Mouse (Mus musculus) C2C12 (cell line): Measurements from ENCODE around the gene Cant1. TPM values are rescaled to one million over a fixed set of nuclear protein-coding genes. Genes with fewer than 3 reads are reported as not detected.
"Not testable (repeated sequence)": the region's sequence is repeated elsewhere in the genome, so short reads cannot be mapped to it uniquely, and the experiment has no call there.

Experiments
- H3K27me3 ChIP-seq: one replicate; pipeline ENCODE4 v1.6.1; 2011; ENCODE audit not compliant: control insufficient read depth, insufficient read depth, insufficient read length
- H3K36me3 ChIP-seq: one replicate; pipeline ENCODE4 v1.6.1; 2011; ENCODE audit not compliant: control insufficient read depth, insufficient read depth
- H3K4me3 ChIP-seq: one replicate; pipeline ENCODE4 v1.5.1; 2011; ENCODE audit warnings: mild to moderate bottlenecking, control low read depth; ENCODE audit not compliant: poor library complexity, insufficient read depth, severe bottlenecking
- H3K79me2 ChIP-seq: one replicate; pipeline ENCODE4 v1.6.1; 2011; ENCODE audit not compliant: control insufficient read depth, insufficient read depth
- H3K79me3 ChIP-seq: one replicate; pipeline ENCODE4 v1.6.1; 2011; ENCODE audit warnings: low read depth, control low read depth
- H3ac ChIP-seq: one replicate; pipeline ENCODE3; 2011; ENCODE audit warnings: low read depth; ENCODE audit not compliant: control insufficient read depth, insufficient read length
- CEBPB ChIP-seq: IDR thresholded peaks from one replicate; pipeline ENCODE4 v1.6.1; 2011; ENCODE audit warnings: low read depth, mild to moderate bottlenecking, control low read depth, moderate library complexity
- CTCF ChIP-seq: IDR thresholded peaks from one replicate; pipeline ENCODE4 v1.5.1; 2011; ENCODE audit not compliant: control insufficient read depth, insufficient read depth, insufficient read length
- FOSL1 ChIP-seq: IDR thresholded peaks from one replicate; pipeline ENCODE4 v1.8.0; 2011; ENCODE audit warnings: mild to moderate bottlenecking, low read length; ENCODE audit not compliant: poor library complexity, insufficient read depth, severe bottlenecking
- MAX ChIP-seq: IDR thresholded peaks from one replicate; pipeline ENCODE4 v1.6.1; 2011; ENCODE audit warnings: mild to moderate bottlenecking, control low read depth
- MYOD1 ChIP-seq: IDR thresholded peaks from one replicate; pipeline ENCODE4 v1.6.1; 2011; ENCODE audit warnings: low read depth; ENCODE audit not compliant: control insufficient read depth, insufficient read length
- MYOG ChIP-seq: IDR thresholded peaks from one replicate; pipeline ENCODE4 v1.6.1; 2011; ENCODE audit not compliant: control insufficient read depth, insufficient read length; ENCODE audit errors: extremely low read depth
- USF1 ChIP-seq: IDR thresholded peaks from one replicate; pipeline ENCODE4 v1.6.1; 2011; ENCODE audit warnings: low read depth, mild to moderate bottlenecking, control low read depth, moderate library complexity
- polyA plus RNA-seq: library from polyadenylated mRNA; unstranded; fragments of >200 nt; fragmentation: generic; extraction: Trizol; gene quantifications from one replicate; pipeline ENCODE4 v1.2.1, GENCODE M21; 2012; ENCODE audit warnings: missing spikeins

Cant1 gene
- polyA plus RNA-seq, 1 experiment: 29.7 TPM

GRCm38 (mm10) chr11:118394538-118394937, 24.3 kb downstream of the Cant1 start:
- Histone ChIP-seq H3K79me2 (no peaks in the 10 kb centered on the region), H3ac (no peak overlapping the region), H3K36me3 (no peaks in the 10 kb centered on the region), H3K4me3 (no peak overlapping the region), H3K79me3 (no peaks in the 10 kb centered on the region), H3K27me3 (peaks cover 14% of the 10 kb centered on the region)
- no peak for TF ChIP-seq MYOD1
- no peak for TF ChIP-seq FOSL1
- TF ChIP-seq CEBPB: no peak
- TF ChIP-seq MAX: no peak
- no peak for TF ChIP-seq CTCF
- TF ChIP-seq MYOG: no peak
- TF ChIP-seq USF1: no peak

- no peak overlapping the region for H3ac ChIP-seq
- H3K36me3 ChIP-seq: no peaks in the 10 kb centered on the region
- no peaks in the 10 kb centered on the region for H3K79me2 ChIP-seq
- H3K79me3 ChIP-seq: no peaks in the 10 kb centered on the region
- TF ChIP-seq MYOD1: no peak
- TF ChIP-seq FOSL1: no peak
- TF ChIP-seq CEBPB: no peak
- H3K27me3 ChIP-seq: peaks cover 14% of the 10 kb centered on the region
- H3K4me3 ChIP-seq: no peak overlapping the region
Observed at GRCm38 (mm10) chr11:118393991-118394390, 24.9 kb downstream of the Cant1 start.

- H3K79me2 ChIP-seq, H3K79me3 ChIP-seq, H3K36me3 ChIP-seq, H3K4me3 ChIP-seq, H3ac ChIP-seq, H3K27me3 ChIP-seq: not testable (repeated sequence)
Observed at GRCm38 (mm10) chr11:118387816-118388215, 31.1 kb downstream of the Cant1 start.

- no peaks in the 10 kb centered on the region for H3K79me2 ChIP-seq
- peak overlapping the region; percentile 39 for H3ac ChIP-seq
- H3K4me3 ChIP-seq: no peak overlapping the region
- no peaks in the 10 kb centered on the region for H3K27me3 ChIP-seq
- no peaks in the 10 kb centered on the region for H3K36me3 ChIP-seq
- no peak for TF ChIP-seq CEBPB
- peak; percentile 40 for TF ChIP-seq MYOD1
- no peak for TF ChIP-seq USF1
- TF ChIP-seq MAX: no peak
- TF ChIP-seq FOSL1: peak; percentile 93
- no peak for TF ChIP-seq MYOG
- TF ChIP-seq CTCF: peak; percentile 84
- no peaks in the 10 kb centered on the region for H3K79me3 ChIP-seq
Observed at GRCm38 (mm10) chr11:118379251-118380009, 39.5 kb downstream of the Cant1 start.

GRCm38 (mm10) chr11:118378656-118379055, 40.2 kb downstream of the Cant1 start:
- H3K79me3 ChIP-seq: no peaks in the 10 kb centered on the region

GRCm38 (mm10) chr11:118376323-118376722, 42.6 kb downstream of the Cant1 start:
- H3K79me3 ChIP-seq, H3K4me3 ChIP-seq, H3K79me2 ChIP-seq, H3ac ChIP-seq, H3K36me3 ChIP-seq, H3K27me3 ChIP-seq: not testable (repeated sequence)

More at GRCm38 (mm10) chr11:118378656-118379055, 40.2 kb downstream of the Cant1 start:
- Histone ChIP-seq H3ac (no peak overlapping the region), H3K27me3 (no peaks in the 10 kb centered on the region), H3K4me3 (no peak overlapping the region), H3K79me2 (no peaks in the 10 kb centered on the region), H3K36me3 (no peaks in the 10 kb centered on the region)
- no peak for TF ChIP-seq USF1
- no peak for TF ChIP-seq MYOD1
- no peak for TF ChIP-seq CEBPB
- no peak for TF ChIP-seq FOSL1
- TF ChIP-seq MYOG: no peak
- TF ChIP-seq MAX: no peak
- no peak for TF ChIP-seq CTCF
